10 mouse cellular contexts compared by ENCODE assay signal in the genomic region with DNA sequence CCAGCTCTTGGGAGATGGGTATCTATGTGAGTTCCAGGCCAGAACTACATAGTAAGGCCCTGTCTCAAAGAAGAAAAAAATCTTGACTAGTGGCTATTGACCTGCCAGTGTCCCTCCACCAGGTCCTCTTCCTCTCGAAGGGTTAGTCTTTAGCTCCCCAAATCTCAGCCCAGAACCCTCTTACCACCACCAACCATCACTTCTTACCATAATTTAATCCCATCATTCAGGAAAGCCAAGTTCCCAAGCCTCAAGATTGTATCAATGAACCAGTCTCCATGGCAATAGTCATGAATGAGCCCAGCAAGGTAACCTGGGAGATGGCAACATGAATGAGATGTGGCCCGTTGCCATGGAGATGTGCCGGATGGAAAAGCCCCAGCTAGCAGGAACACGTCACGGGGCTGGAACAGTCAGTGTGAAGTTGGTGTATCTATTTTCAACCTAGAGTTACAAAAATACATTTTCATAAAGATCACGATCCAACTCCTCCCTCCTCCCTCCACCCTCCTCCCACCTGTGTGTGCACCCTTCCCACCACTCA.
DNase-seq lines count a peak whose midpoint lies in the region; ATAC-seq lines count a peak whose summit lies in the region.
"Had no signal": no experiment of that assay in that cellular context is flagged by ENCODE, and none has a peak within 500 bp of the region (broad histone marks: within the 10 kb centered on the region; RNA-seq: fewer than 3 reads in every experiment).

No protein-coding gene starts in this region.

- H3K9me3 ChIP-seq in embryonic facial prominence, embryonic 11.5 days (replicated peaks; ENCODE audit: control insufficient read depth, low read length) = no peaks in the 10 kb centered on the region
- H3K9me3 ChIP-seq in embryonic facial prominence, embryonic 10.5 days = no peaks in the 10 kb centered on the region
- H3K9me3 ChIP-seq in midbrain, embryonic 10.5 days (replicated peaks) = no peaks in the 10 kb centered on the region
- H3K9me3 ChIP-seq in heart, embryonic 11.5 days (replicated peaks; ENCODE audit: control insufficient read depth, low read length) = no peaks in the 10 kb centered on the region
- H3K9me3 ChIP-seq: embryonic facial prominence, embryonic 15.5 days; liver, embryonic 15.5 days had no signal

- H3K4me3 ChIP-seq in embryonic facial prominence, embryonic 11.5 days (ENCODE audit: low read depth, low read length) = no peak overlapping the region
- H3K4me3 ChIP-seq in embryonic facial prominence, embryonic 10.5 days = no peak overlapping the region
- H3K4me3 ChIP-seq in midbrain, embryonic 10.5 days = no peak overlapping the region
- no peak overlapping the region for H3K4me3 ChIP-seq in heart, embryonic 11.5 days (ENCODE audit: low read depth, low read length)
- H3K4me3 ChIP-seq: embryonic facial prominence, embryonic 15.5 days; liver, embryonic 15.5 days had no signal

- no peaks in the 10 kb centered on the region for H3K36me3 ChIP-seq in embryonic facial prominence, embryonic 11.5 days (replicated peaks; ENCODE audit: control insufficient read depth, insufficient read depth, low read depth, low read length)
- H3K36me3 ChIP-seq in embryonic facial prominence, embryonic 10.5 days (replicated peaks) = no peaks in the 10 kb centered on the region
- H3K36me3 ChIP-seq in midbrain, embryonic 10.5 days = no peaks in the 10 kb centered on the region
- H3K36me3 ChIP-seq in heart, embryonic 11.5 days (ENCODE audit: control insufficient read depth, insufficient read depth, low read length) = no peaks in the 10 kb centered on the region
- H3K36me3 ChIP-seq: embryonic facial prominence, embryonic 15.5 days; liver, embryonic 15.5 days had no signal

- H3K9ac ChIP-seq in embryonic facial prominence, embryonic 11.5 days (replicated peaks; ENCODE audit: low read length) = no peak overlapping the region
- no peak overlapping the region for H3K9ac ChIP-seq in heart, embryonic 11.5 days (ENCODE audit: low read depth, low read length)
- H3K9ac ChIP-seq: embryonic facial prominence, embryonic 15.5 days; liver, embryonic 15.5 days had no signal

- no peak for ATAC-seq in embryonic facial prominence, embryonic 11.5 days (replicated peaks; ENCODE audit: insufficient number of reproducible peaks, low FRiP score, low TSS enrichment, low read depth)
- ATAC-seq in monocyte, adult 5-6 weeks (replicated peaks; ENCODE audit: insufficient number of reproducible peaks, low FRiP score, low TSS enrichment, poor library complexity, severe bottlenecking) = no peak
- ATAC-seq in heart, embryonic 11.5 days (replicated peaks; ENCODE audit: insufficient number of reproducible peaks, low FRiP score, low TSS enrichment) = no peak

- H3K27ac ChIP-seq in embryonic facial prominence, embryonic 11.5 days (replicated peaks; ENCODE audit: low read depth, low read length) = no peak overlapping the region
- H3K27ac ChIP-seq in embryonic facial prominence, embryonic 10.5 days (replicated peaks) = no peak overlapping the region
- H3K27ac ChIP-seq in midbrain, embryonic 10.5 days (replicated peaks) = peak overlapping the region; percentile 13; the same call in 1 of the 2 replicates
- no peak overlapping the region for H3K27ac ChIP-seq in heart, embryonic 11.5 days (ENCODE audit: low read depth, low read length)
- H3K27ac ChIP-seq: embryonic facial prominence, embryonic 15.5 days; liver, embryonic 15.5 days had no signal

- DNase-seq in embryonic facial prominence, embryonic 11.5 days (ENCODE audit: low spot score) = peak; percentile 5
- no peak for DNase-seq in embryonic facial prominence, embryonic 10.5 days (ENCODE audit: low spot score)
- peak; percentile 90 for DNase-seq in layer of hippocampus, adult 11-12 months (ENCODE audit: low spot score)
- DNase-seq in midbrain, embryonic 10.5 days (ENCODE audit: low spot score) = peak; percentile 60
- peak; percentile 95 for DNase-seq in telencephalon, adult 2 months (ENCODE audit: low read depth, low spot score)
- DNase-seq in Muller cell, postnatal 12 days (ENCODE audit: inconsistent ontology term) = no peak

- 74% methylated on average over 6 of the region's 6 CpGs for WGBS in embryonic facial prominence, embryonic 11.5 days
- 85% methylated on average over 6 of the region's 6 CpGs for WGBS in embryonic facial prominence, embryonic 10.5 days
- WGBS in midbrain, embryonic 10.5 days = 62% methylated on average over 6 of the region's 6 CpGs
- WGBS in heart, embryonic 11.5 days (ENCODE audit: insufficient replicate concordance) = 84% methylated on average over 6 of the region's 6 CpGs

- H3K4me1 ChIP-seq in embryonic facial prominence, embryonic 11.5 days (ENCODE audit: control insufficient read depth, insufficient read depth, low read length) = no peaks in the 10 kb centered on the region
- H3K4me1 ChIP-seq in embryonic facial prominence, embryonic 10.5 days = no peaks in the 10 kb centered on the region
- peaks cover 13% of the 10 kb centered on the region for H3K4me1 ChIP-seq in midbrain, embryonic 10.5 days
- H3K4me1 ChIP-seq in heart, embryonic 11.5 days (ENCODE audit: control insufficient read depth, insufficient read depth, low read length) = no peaks in the 10 kb centered on the region
- H3K4me1 ChIP-seq: embryonic facial prominence, embryonic 15.5 days; liver, embryonic 15.5 days had no signal

- H3K27me3 ChIP-seq in embryonic facial prominence, embryonic 11.5 days (ENCODE audit: control insufficient read depth, insufficient read depth, low read length) = no peaks in the 10 kb centered on the region
- H3K27me3 ChIP-seq in embryonic facial prominence, embryonic 10.5 days (replicated peaks; ENCODE audit: low read depth, poor library complexity, severe bottlenecking) = no peaks in the 10 kb centered on the region
- no peaks in the 10 kb centered on the region for H3K27me3 ChIP-seq in midbrain, embryonic 10.5 days (ENCODE audit: low read depth, poor library complexity, severe bottlenecking)
- no peaks in the 10 kb centered on the region for H3K27me3 ChIP-seq in heart, embryonic 11.5 days (ENCODE audit: control insufficient read depth, insufficient read depth, low read length)
- H3K27me3 ChIP-seq: embryonic facial prominence, embryonic 15.5 days had no signal

- H3K4me2 ChIP-seq in embryonic facial prominence, embryonic 11.5 days (ENCODE audit: low read depth, low read length) = no peak overlapping the region
- no peak overlapping the region for H3K4me2 ChIP-seq in heart, embryonic 11.5 days
- H3K4me2 ChIP-seq: embryonic facial prominence, embryonic 15.5 days; liver, embryonic 15.5 days had no signal

Comparison
In these comparisons a context has a peak if more than half of its experiments do, and no peak if none do; other contexts are left out.
1. DNase-seq: peak in embryonic facial prominence, embryonic 11.5 days (single experiment), layer of hippocampus, adult 11-12 months (single experiment), midbrain, embryonic 10.5 days (single experiment) and telencephalon, adult 2 months (single experiment); none in embryonic facial prominence, embryonic 10.5 days (single experiment) and Muller cell, postnatal 12 days (single experiment).